In the genomic region with DNA sequence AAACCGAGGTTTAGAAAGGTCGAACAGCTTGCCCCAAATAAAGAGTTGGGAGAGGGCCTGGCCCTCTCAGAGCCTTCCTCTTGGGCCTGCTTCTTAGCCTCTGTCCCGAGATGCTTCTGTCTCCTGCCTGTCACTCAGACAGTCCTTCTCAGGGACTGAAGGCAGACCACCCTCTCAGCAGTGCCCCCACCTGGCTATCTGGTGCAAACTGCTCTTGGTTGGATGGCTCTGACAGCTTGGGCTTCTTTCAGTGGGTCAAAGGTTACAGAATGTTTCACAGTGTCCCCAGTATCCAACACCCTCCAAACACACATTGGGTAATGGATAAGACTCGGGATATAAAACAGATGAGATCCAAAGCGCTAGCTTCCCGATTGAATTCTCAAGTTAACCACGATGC, we compare ENCODE assay signal across 11 mouse cellular contexts. TPM values are rescaled to one million over a fixed set of nuclear protein-coding genes. Genes with fewer than 3 reads are reported as not detected.
DNase-seq lines count a peak whose midpoint lies in the region; ATAC-seq and TF ChIP-seq lines count a peak whose summit lies in the region.
"Had no signal": no experiment of that assay in that cellular context is flagged by ENCODE, and none has a peak within 500 bp of the region (broad histone marks: within the 10 kb centered on the region; RNA-seq: fewer than 3 reads in every experiment).

No protein-coding gene starts in this region.

- intact Hi-C loops in heart, postnatal 10 days (cut with DNase I), result no loop called here

- no peaks in the 10 kb centered on the region for H3K79me2 ChIP-seq in liver, adult 2 months (ENCODE audit: control insufficient read depth, insufficient read depth, low read length)

- no peak overlapping the region for H3K4me2 ChIP-seq in liver, embryonic 12.5 days
- H3K4me2 ChIP-seq: embryonic facial prominence, embryonic 12.5 days had no signal

- 0 out of 2 replicates have a peak, but pooled peaks have one; percentile 16 for TF ChIP-seq CTCF in liver, adult 2 months (IDR thresholded peaks at IDR 0.05; ENCODE audit: low read depth, low read length)

- H3K4me3 ChIP-seq in liver, adult 2 months (ENCODE audit: insufficient read depth, low read depth, low read length), result no peak overlapping the region
- H3K4me3 ChIP-seq in liver, embryonic 12.5 days, result no peak overlapping the region
- H3K4me3 ChIP-seq: embryonic facial prominence, embryonic 12.5 days; midbrain, embryonic 10.5 days had no signal

- H3K4me1 ChIP-seq in liver, adult 2 months (ENCODE audit: control insufficient read depth, insufficient read depth, low read length), result no peaks in the 10 kb centered on the region
- no peaks in the 10 kb centered on the region for H3K4me1 ChIP-seq in liver, embryonic 12.5 days

- ATAC-seq in liver, embryonic 12.5 days, result no peak
- no peak for ATAC-seq in megakaryocyte-erythroid progenitor cell, adult 5-6 weeks (replicated peaks; ENCODE audit: low FRiP score, low TSS enrichment, poor library complexity, severe bottlenecking)

- no peaks in the 10 kb centered on the region for H3K9me3 ChIP-seq in liver, embryonic 12.5 days (replicated peaks)
- H3K9me3 ChIP-seq: embryonic facial prominence, embryonic 12.5 days; midbrain, embryonic 10.5 days had no signal

- peak; percentile 39 for DNase-seq in embryo, embryonic 10 days (ENCODE audit: low spot score)
- no peak for DNase-seq in embryo, embryonic 11 days
- no peak for DNase-seq in liver, adult 2 months (ENCODE audit: extremely low read depth, low read depth, low spot score)
- peak; percentile 70 to 74 for DNase-seq in heart, postnatal 10 days
- DNase-seq in thymus, postnatal 25 days, result peak; percentile 49
- no peak for DNase-seq in right cerebral cortex, adult 18-20 months
- DNase-seq: kidney, postnatal 10 days had no signal

- H3K9ac ChIP-seq in liver, adult 2 months (ENCODE audit: low read depth, low read length), result no peak overlapping the region
- no peak overlapping the region for H3K9ac ChIP-seq in liver, embryonic 12.5 days
- H3K9ac ChIP-seq: embryonic facial prominence, embryonic 12.5 days had no signal

- peaks cover 2% of the 10 kb centered on the region; the same call in 1 of the 2 replicates for H3K27me3 ChIP-seq in liver, adult 2 months (ENCODE audit: control insufficient read depth, insufficient read depth, low read length)
- H3K27me3 ChIP-seq in liver, embryonic 12.5 days (replicated peaks), result peaks cover 9% of the 10 kb centered on the region
- H3K27me3 ChIP-seq: embryonic facial prominence, embryonic 12.5 days had no signal

- 75% methylated on average over 7 of the region's 7 CpGs for WGBS in liver, adult 2 months
- WGBS in liver, embryonic 12.5 days (ENCODE audit: insufficient replicate concordance), result 58% methylated on average over 7 of the region's 7 CpGs

- no peak for TF ChIP-seq POLR2A in liver, adult 2 months (IDR thresholded peaks at IDR 0.05; ENCODE audit: extremely low read depth, insufficient read depth, low read length)

- no peaks in the 10 kb centered on the region for H3K36me3 ChIP-seq in liver, adult 2 months (ENCODE audit: control insufficient read depth, insufficient read depth, low read length)
- H3K36me3 ChIP-seq in liver, embryonic 12.5 days, result no peaks in the 10 kb centered on the region
- H3K36me3 ChIP-seq: embryonic facial prominence, embryonic 12.5 days; midbrain, embryonic 10.5 days had no signal

- H3K27ac ChIP-seq in liver, adult 2 months (replicated peaks; ENCODE audit: insufficient read depth, low read depth, low read length), result no peak overlapping the region
- no peak overlapping the region for H3K27ac ChIP-seq in liver, embryonic 12.5 days
- H3K27ac ChIP-seq: embryonic facial prominence, embryonic 12.5 days; midbrain, embryonic 10.5 days had no signal

RNA-seq across cellular contexts. Expression of gene Adrb1, which starts 23.1 kb away (rescaled TPM):
- total RNA-seq in liver, adult 2 months (2014; rRNA removed), result 0.40 and 0.65 TPM in 2 replicates
- 0.66 and 0.89 TPM in 2 replicates for polyA plus RNA-seq in liver, adult 2 months (2012; rRNA removed)
- polyA plus RNA-seq in liver, embryonic 12.5 days (2016; fragmentation: Nextera tagmentation; extraction: Ambion mirVana), result 0.20 and 0.24 TPM in 2 replicates
- 10 to 100 TPM; 22.7 to 30.3 TPM for total RNA-seq in heart, postnatal 10 days (2021)
- not detected in 2 replicates for total RNA-seq in megakaryocyte-erythroid progenitor cell, adult 5-6 weeks (2014; fragmentation: Nextera tagmentation)
- total RNA-seq in megakaryocyte-erythroid progenitor cell, adult 5-6 weeks (2017), result not detected in 2 replicates

Comparison
In these comparisons a context has a peak if more than half of its experiments do, and no peak if none do; other contexts are left out.
1. DNase-seq: peak in embryo, embryonic 10 days (single experiment), heart, postnatal 10 days (2 of 2) and thymus, postnatal 25 days (single experiment); none in embryo, embryonic 11 days (single experiment), liver, adult 2 months (single experiment) and right cerebral cortex, adult 18-20 months (single experiment).
2. RNA of gene Adrb1, which starts 23.1 kb away (total RNA-seq): 22.7 to 30.3 TPM in heart, postnatal 10 days; 0.40 to 0.65 TPM in liver, adult 2 months and not detected in megakaryocyte-erythroid progenitor cell, adult 5-6 weeks; every median in the first group is over 10 times any median in the second.